Mouse (Mus musculus): Measurements from ENCODE around the gene Celsr1. TPM values are rescaled to one million over a fixed set of nuclear protein-coding genes. Genes with fewer than 3 reads are reported as not detected.

Celsr1 gene
- total and polyA plus RNA-seq, 2 experiments: 2.4 to 11.5 TPM

- no peak overlapping the region for H3K9ac ChIP-seq (ENCODE audit: low read depth, low read length)
- no peak overlapping the region for H3K4me3 ChIP-seq (ENCODE audit: insufficient read depth, low read depth, low read length)
- peaks cover 15% of the 10 kb centered on the region; the same call in 1 of the 2 replicates for H3K36me3 ChIP-seq (ENCODE audit: control insufficient read depth, insufficient read depth, low read length)
- no peaks in the 10 kb centered on the region for H3K4me1 ChIP-seq (ENCODE audit: control insufficient read depth, insufficient read depth, low read length)
- TF ChIP-seq POLR2A (IDR thresholded peaks at IDR 0.05; ENCODE audit: extremely low read depth, insufficient read depth, low read length) (no peak), CTCF (IDR thresholded peaks at IDR 0.05; ENCODE audit: low read depth, low read length) (no peak)
- H3K79me2 ChIP-seq (ENCODE audit: control insufficient read depth, insufficient read depth, low read length): no peaks in the 10 kb centered on the region
- DNase-seq (ENCODE audit: extremely low read depth, low read depth, low spot score): no peak
- WGBS: 92% methylated on average over 11 of the region's 11 CpGs
- no peak overlapping the region for H3K27ac ChIP-seq (replicated peaks; ENCODE audit: insufficient read depth, low read depth, low read length)
- no peaks in the 10 kb centered on the region for H3K27me3 ChIP-seq (ENCODE audit: control insufficient read depth, insufficient read depth, low read length)
Observed at GRCm38 (mm10) chr15:85921855-85922254, 111.7 kb downstream of the Celsr1 start.

DNA sequence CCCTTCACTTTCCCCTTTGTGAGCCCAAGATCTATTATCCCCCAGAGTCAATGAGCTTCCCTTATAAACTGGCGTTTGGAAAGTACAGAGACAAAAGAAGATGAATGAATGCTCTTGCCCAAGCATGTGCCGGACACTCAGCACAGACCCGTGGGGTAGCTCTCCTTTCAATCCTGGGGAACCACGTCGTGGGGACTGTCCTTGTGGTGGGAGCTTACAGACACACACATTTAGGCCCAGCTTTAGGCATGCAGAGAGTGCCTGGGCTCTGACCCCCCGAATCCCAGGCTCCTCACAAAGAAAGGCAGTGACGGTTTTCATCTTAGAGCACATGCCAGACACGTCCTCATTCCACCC lies 113.7 kb downstream of the Celsr1 start:
- H3K4me3 ChIP-seq (ENCODE audit: insufficient read depth, low read depth, low read length): no peak overlapping the region
- no peaks in the 10 kb centered on the region for H3K27me3 ChIP-seq (ENCODE audit: control insufficient read depth, insufficient read depth, low read length)
- no peaks in the 10 kb centered on the region for H3K79me2 ChIP-seq (ENCODE audit: control insufficient read depth, insufficient read depth, low read length)
- TF ChIP-seq CTCF (IDR thresholded peaks at IDR 0.05; ENCODE audit: low read depth, low read length): no peak
- no peak for TF ChIP-seq POLR2A (IDR thresholded peaks at IDR 0.05; ENCODE audit: extremely low read depth, insufficient read depth, low read length)
- no peak overlapping the region for H3K9ac ChIP-seq (ENCODE audit: low read depth, low read length)
- 90% methylated on average over 8 of the region's 8 CpGs for WGBS
- H3K36me3 ChIP-seq (ENCODE audit: control insufficient read depth, insufficient read depth, low read length): peaks cover 15% of the 10 kb centered on the region; the same call in 1 of the 2 replicates
- H3K27ac ChIP-seq (replicated peaks; ENCODE audit: insufficient read depth, low read depth, low read length): no peak overlapping the region
- DNase-seq (ENCODE audit: extremely low read depth, low read depth, low spot score): no peak
- no peaks in the 10 kb centered on the region for H3K4me1 ChIP-seq (ENCODE audit: control insufficient read depth, insufficient read depth, low read length)

GRCm38 (mm10) chr15:85919191-85919891 lies 114.2 kb downstream of the Celsr1 start:
- Histone ChIP-seq H3K4me1 (ENCODE audit: control insufficient read depth, insufficient read depth, low read length) (no peaks in the 10 kb centered on the region), H3K79me2 (ENCODE audit: control insufficient read depth, insufficient read depth, low read length) (no peaks in the 10 kb centered on the region), H3K4me3 (ENCODE audit: insufficient read depth, low read depth, low read length) (no peak overlapping the region), H3K27me3 (ENCODE audit: control insufficient read depth, insufficient read depth, low read length) (no peaks in the 10 kb centered on the region), H3K9ac (ENCODE audit: low read depth, low read length) (no peak overlapping the region), H3K27ac (replicated peaks; ENCODE audit: insufficient read depth, low read depth, low read length) (no peak overlapping the region), H3K36me3 (ENCODE audit: control insufficient read depth, insufficient read depth, low read length) (peaks cover 13% of the 10 kb centered on the region; the same call in 1 of the 2 replicates)
- WGBS: 73% methylated on average over 8 of the region's 8 CpGs
- DNase-seq (ENCODE audit: extremely low read depth, low read depth, low spot score): no peak
- TF ChIP-seq POLR2A (IDR thresholded peaks at IDR 0.05; ENCODE audit: extremely low read depth, insufficient read depth, low read length) (no peak), CTCF (IDR thresholded peaks at IDR 0.05; ENCODE audit: low read depth, low read length) (no peak)

- peak; percentile 42 for DNase-seq (ENCODE audit: extremely low read depth, low read depth, low spot score)
- H3K27me3 ChIP-seq (ENCODE audit: control insufficient read depth, insufficient read depth, low read length): no peaks in the 10 kb centered on the region
- H3K79me2 ChIP-seq (ENCODE audit: control insufficient read depth, insufficient read depth, low read length): no peaks in the 10 kb centered on the region
- no peak overlapping the region for H3K4me3 ChIP-seq (ENCODE audit: insufficient read depth, low read depth, low read length)
- H3K36me3 ChIP-seq (ENCODE audit: control insufficient read depth, insufficient read depth, low read length): peaks cover 4% of the 10 kb centered on the region
- H3K27ac ChIP-seq (replicated peaks; ENCODE audit: insufficient read depth, low read depth, low read length): no peak overlapping the region
- no peak overlapping the region for H3K9ac ChIP-seq (ENCODE audit: low read depth, low read length)
- 38% methylated on average over 2 of the region's 2 CpGs for WGBS
- no peaks in the 10 kb centered on the region for H3K4me1 ChIP-seq (ENCODE audit: control insufficient read depth, insufficient read depth, low read length)
- TF ChIP-seq POLR2A (IDR thresholded peaks at IDR 0.05; ENCODE audit: extremely low read depth, insufficient read depth, low read length): no peak
- TF ChIP-seq CTCF (IDR thresholded peaks at IDR 0.05; ENCODE audit: low read depth, low read length): peak; percentile 97
Observed at GRCm38 (mm10) chr15:85913605-85914004, 120.0 kb downstream of the Celsr1 start.

- no peak for TF ChIP-seq POLR2A (IDR thresholded peaks at IDR 0.05; ENCODE audit: extremely low read depth, insufficient read depth, low read length)
- TF ChIP-seq CTCF (IDR thresholded peaks at IDR 0.05; ENCODE audit: low read depth, low read length): no peak
Observed at GRCm38 (mm10) chr15:85909931-85910330, 123.6 kb downstream of the Celsr1 start.

GRCm38 (mm10) chr15:85909492-85909829 lies 124.1 kb downstream of the Celsr1 start:
- no peaks in the 10 kb centered on the region for H3K27me3 ChIP-seq (ENCODE audit: control insufficient read depth, insufficient read depth, low read length)
- TF ChIP-seq POLR2A (IDR thresholded peaks at IDR 0.05; ENCODE audit: extremely low read depth, insufficient read depth, low read length) (no peak), CTCF (IDR thresholded peaks at IDR 0.05; ENCODE audit: low read depth, low read length) (no peak)
- DNase-seq (ENCODE audit: extremely low read depth, low read depth, low spot score): no peak
- H3K4me3 ChIP-seq (ENCODE audit: insufficient read depth, low read depth, low read length): no peak overlapping the region
- 97% methylated on average over 3 of the region's 3 CpGs for WGBS
- H3K4me1 ChIP-seq (ENCODE audit: control insufficient read depth, insufficient read depth, low read length): no peaks in the 10 kb centered on the region
- no peaks in the 10 kb centered on the region for H3K79me2 ChIP-seq (ENCODE audit: control insufficient read depth, insufficient read depth, low read length)
- H3K27ac ChIP-seq (replicated peaks; ENCODE audit: insufficient read depth, low read depth, low read length): no peak overlapping the region
- H3K9ac ChIP-seq (ENCODE audit: low read depth, low read length): no peak overlapping the region
- H3K36me3 ChIP-seq (ENCODE audit: control insufficient read depth, insufficient read depth, low read length): peaks cover 4% of the 10 kb centered on the region

More at GRCm38 (mm10) chr15:85909931-85910330, 123.6 kb downstream of the Celsr1 start:
- Histone ChIP-seq H3K4me1 (ENCODE audit: control insufficient read depth, insufficient read depth, low read length) (no peaks in the 10 kb centered on the region), H3K36me3 (ENCODE audit: control insufficient read depth, insufficient read depth, low read length) (peaks cover 4% of the 10 kb centered on the region), H3K79me2 (ENCODE audit: control insufficient read depth, insufficient read depth, low read length) (no peaks in the 10 kb centered on the region), H3K9ac (ENCODE audit: low read depth, low read length) (no peak overlapping the region), H3K27me3 (ENCODE audit: control insufficient read depth, insufficient read depth, low read length) (no peaks in the 10 kb centered on the region), H3K27ac (replicated peaks; ENCODE audit: insufficient read depth, low read depth, low read length) (no peak overlapping the region), H3K4me3 (ENCODE audit: insufficient read depth, low read depth, low read length) (no peak overlapping the region)
- DNase-seq (ENCODE audit: extremely low read depth, low read depth, low spot score): no peak
- 71% methylated on average over 10 of the region's 10 CpGs for WGBS
